Mouse (Mus musculus) hematopoietic multipotent progenitor cell, adult 10-12 weeks (in vitro differentiated cells): ENCODE data around the gene Arhgap10. TPM values are rescaled to one million over a fixed set of nuclear protein-coding genes. Genes with fewer than 3 reads are reported as not detected.

Source experiments
- polyA plus RNA-seq: library from polyadenylated mRNA; stranded (reverse); fragments of >175 nt; gene quantifications from 2 replicates; pipeline ENCODE4 v1.2.3, GENCODE M21; 2012; ENCODE audit warnings: low replicate concordance

Gene Arhgap10
- polyA plus RNA-seq: 4.4 and 7.8 TPM in 2 replicates

DNA sequence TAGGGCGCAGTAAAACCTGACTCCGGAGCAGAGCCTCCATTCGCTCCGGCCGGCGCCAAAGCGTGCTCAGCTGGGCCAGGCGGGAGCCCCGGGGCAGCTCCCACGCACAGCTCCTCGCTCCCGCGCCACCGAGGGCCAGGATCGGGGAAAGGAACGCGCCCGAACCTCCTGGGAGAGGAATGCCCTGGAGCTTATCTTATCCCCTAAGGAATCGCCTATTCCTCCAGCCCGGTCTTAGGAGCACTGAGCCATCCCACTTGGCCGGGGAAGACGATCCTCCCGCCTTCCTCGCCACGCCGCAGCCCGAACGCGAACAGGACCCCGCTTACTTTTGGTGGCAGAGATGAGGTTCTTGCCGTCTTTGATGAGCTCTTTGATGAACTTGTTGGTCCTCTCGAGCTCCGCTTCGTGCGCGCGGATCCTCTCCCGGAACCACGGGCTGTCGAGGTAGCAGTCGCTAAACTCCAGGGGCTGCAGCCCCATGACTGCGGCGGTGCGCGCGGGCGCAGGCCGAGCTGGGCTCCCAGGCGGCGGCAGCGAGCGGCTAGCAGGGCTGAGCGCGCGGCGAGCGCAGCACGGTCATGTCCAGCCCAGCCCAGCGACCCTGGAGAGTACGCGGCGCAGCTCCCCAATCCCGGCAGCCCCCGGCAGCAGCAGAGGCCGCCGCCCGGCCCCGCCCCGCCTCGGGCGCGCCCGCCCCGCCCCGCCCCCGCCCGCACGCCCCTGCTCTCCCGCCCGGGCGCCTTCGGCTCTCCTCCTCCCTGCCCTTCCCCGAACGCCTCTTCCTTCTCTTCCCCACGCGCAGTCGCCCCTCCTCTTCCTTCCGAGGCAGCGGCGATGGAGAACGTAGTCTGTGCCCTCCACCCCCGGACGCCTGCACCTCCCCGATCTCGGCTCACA is at the start of gene Arhgap10:
Arhgap10 (minus strand) TSS at position 653 of the 900 bp plus-strand sequence.

DNA sequence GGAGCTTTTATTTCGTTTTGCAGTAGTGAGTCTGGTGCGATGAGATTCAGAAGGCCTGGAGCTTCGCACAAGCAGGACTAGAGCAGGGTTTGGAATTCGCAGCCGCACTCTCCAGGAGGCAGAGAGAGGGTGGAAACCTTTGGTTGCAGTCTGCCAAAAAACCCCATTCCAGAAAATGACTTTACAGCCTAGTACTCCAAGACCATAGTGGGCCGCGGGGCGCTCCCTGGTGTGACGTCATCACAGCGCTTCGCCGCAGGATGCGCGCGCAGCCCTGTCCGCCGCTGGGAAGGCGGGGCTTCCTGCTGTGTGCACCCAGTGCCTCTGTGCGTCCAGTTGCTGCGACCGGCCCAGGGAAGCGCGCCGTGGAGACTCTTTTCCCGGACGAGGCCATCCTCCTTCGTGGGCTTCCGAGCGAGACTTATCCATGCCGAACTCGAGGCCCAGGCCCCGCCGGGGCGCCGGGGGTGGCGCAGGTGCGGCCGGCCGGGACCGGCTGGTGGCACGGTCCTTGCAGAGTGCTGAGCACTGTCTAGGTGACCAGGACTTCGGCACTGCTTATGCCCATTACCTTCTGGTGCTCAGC is 31.5 kb upstream of the Arhgap10 start, which contains the start of gene Prmt9:
Prmt9 (plus strand) TSS at position 277 of the 586 bp plus-strand sequence.

Other genes starting within 250 kb of the Arhgap10 start
- gene Prmt9, start 31.4 kb upstream of the Arhgap10 start, polyA plus RNA-seq: 3.7 and 5.9 TPM in 2 replicates
- 5.3 and 6.2 TPM in 2 replicates for gene Tmem184c, start 92.7 kb upstream of the Arhgap10 start, polyA plus RNA-seq
- gene Ednra, start 206.5 kb upstream of the Arhgap10 start, polyA plus RNA-seq: 0.03 TPM in 1 of 2 replicates, not detected in the other